Mouse (Mus musculus) C3H10T1/2 (cell line): Measurements from ENCODE around the gene Gpr55. TPM values are rescaled to one million over a fixed set of nuclear protein-coding genes. Genes with fewer than 3 reads are reported as not detected.

ENCODE experiments used
- polyA plus RNA-seq, 2 experiments: library from polyadenylated mRNA; unstranded; fragments of >200 nt; fragmentation: generic; extraction: Trizol; gene quantifications; one replicate each; pipeline ENCODE4 v1.2.1; 2012; ENCODE audit warnings: missing spikeins in 2 of 2

Gene Gpr55
- not detected for polyA plus RNA-seq

GRCm38 (mm10) chr1:85960873-85961272 is at the start of gene Gpr55:
TSS of gene Gpr55 (minus strand) at chr1:85961007.

GRCm38 (mm10) chr1:85928057-85928687 is 32.6 kb downstream of the Gpr55 start, which contains the start of gene 4933407L21Rik:
TSS of gene 4933407L21Rik (plus strand) at chr1:85928483.

GRCm38 (mm10) chr1:85894231-85894747 is 66.5 kb downstream of the Gpr55 start, which contains the start of gene Itm2c:
TSS of gene Itm2c (plus strand) at chr1:85894281.

Other genes with a start within 250 kb of the Gpr55 start
- gene A630001G21Rik, start 182.4 kb downstream of the Gpr55 start, polyA plus RNA-seq, result under 1 TPM; 0.06 to 0.70 TPM
- gene Cab39, start 167.6 kb downstream of the Gpr55 start, polyA plus RNA-seq, result 1 to 10 TPM; 1.4 to 9.6 TPM
- gene Itm2c, start 66.7 kb downstream of the Gpr55 start, polyA plus RNA-seq, result 100 to 1,000 TPM in 1 of 2 experiments, 10 to 100 TPM in 1; 49.0 to 235 TPM
- under 1 TPM in 1 of 2 experiments, not detected in 1; 0.05 TPM for gene 4933407L21Rik, start 32.5 kb downstream of the Gpr55 start, polyA plus RNA-seq
- gene Spata3, start 55.8 kb upstream of the Gpr55 start, polyA plus RNA-seq, result not detected
- not detected for gene 2810459M11Rik, start 84.9 kb upstream of the Gpr55 start, polyA plus RNA-seq
- gene Psmd1, start 103.4 kb upstream of the Gpr55 start, polyA plus RNA-seq, result 10 to 100 TPM; 22.9 to 62.4 TPM
- under 1 TPM in 1 of 2 experiments, not detected in 1; 0.07 TPM for gene Htr2b, start 151.0 kb upstream of the Gpr55 start, polyA plus RNA-seq
- gene Gm21972, start 172.6 kb upstream of the Gpr55 start, polyA plus RNA-seq, result under 1 TPM; 0.25 to 0.85 TPM
- 10 to 100 TPM in 1 of 2 experiments, 1 to 10 TPM in 1; 3.9 to 11.2 TPM for gene Armc9, start 193.8 kb upstream of the Gpr55 start, polyA plus RNA-seq